Mouse (Mus musculus) lung, adult 2 months (tissue): ENCODE measurements around the gene Bbc3.

Experiments used
- CTCF ChIP-seq: fragments of 200-500 bp; IDR thresholded peaks from 2 replicates; pipeline ENCODE4 v1.5.1; 2011; ENCODE audit warnings: mild to moderate bottlenecking, low read length, control low read depth; ENCODE audit not compliant: insufficient read depth
- POLR2A ChIP-seq: fragments of 200-500 bp; IDR thresholded peaks from 2 replicates; pipeline ENCODE4 v1.6.1; 2011; ENCODE audit warnings: low read depth, mild to moderate bottlenecking, control low read depth, low read length, borderline replicate concordance; ENCODE audit errors: extremely low read depth

DNA sequence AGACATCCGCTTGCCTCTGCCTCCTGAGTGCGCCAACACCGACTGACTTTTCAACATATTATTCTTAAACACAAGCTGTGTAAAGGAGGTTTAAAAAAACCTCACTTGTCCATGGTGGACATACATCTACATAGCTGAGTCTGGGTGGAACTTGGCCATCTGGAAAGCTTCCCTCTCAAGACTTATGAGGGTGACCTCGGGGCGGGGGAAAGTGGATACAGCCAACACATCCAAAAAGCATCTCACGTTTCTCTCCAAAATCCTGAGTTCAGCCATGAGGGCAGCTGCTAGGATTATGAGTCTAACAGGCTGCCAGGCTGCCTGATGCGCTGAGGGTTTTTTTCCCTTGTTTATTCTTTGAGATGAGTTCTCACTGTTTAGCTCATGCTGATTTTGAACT lies 16.5 kb downstream of the Bbc3 start:
- TF ChIP-seq CTCF: no peak
- TF ChIP-seq POLR2A: no peak
